27 mouse cellular contexts compared by ENCODE assay signal in genomic region chr7:103812174-103812573, GRCm38 (mm10). TPM values are rescaled to one million over a fixed set of nuclear protein-coding genes. Genes with fewer than 3 reads are reported as not detected.
A peak's percentile ranks its signal among the peaks of the same experiment; 100 is the strongest.
DNase-seq lines count a peak whose midpoint lies in the region; ATAC-seq and TF ChIP-seq lines count a peak whose summit lies in the region.
"Had no signal": no experiment of that assay in that cellular context is flagged by ENCODE, and none has a peak within 500 bp of the region (broad histone marks: within the 10 kb centered on the region; RNA-seq: fewer than 3 reads in every experiment).

No protein-coding gene starts in this region.

- ATAC-seq in erythroblast, adult 5-6 weeks (replicated peaks; ENCODE audit: low FRiP score, poor library complexity, severe bottlenecking) = peak; percentile 6; the same call in 1 of the 2 replicates
- ATAC-seq in liver, embryonic 16.5 days (ENCODE audit: low read depth) = no peak
- ATAC-seq: hindbrain, embryonic 16.5 days had no signal

- intact Hi-C loops in left cerebral cortex, postnatal 36 days (cut with DNase I) = no loop called here
- intact Hi-C loops in left cerebral cortex, postnatal 10 days (cut with DNase I) = no loop called here

- H3K9ac ChIP-seq in liver, embryonic 16.5 days (ENCODE audit: low read depth, low read length) = peak overlapping the region; percentile 77
- H3K9ac ChIP-seq: embryonic facial prominence, embryonic 13.5 days; limb, embryonic 13.5 days had no signal

- H3K4me3 ChIP-seq in spleen, adult 2 months (ENCODE audit: extremely low read depth, insufficient read depth, insufficient read length) = peak overlapping the region; percentile 14; the same call in 1 of the 2 replicates
- H3K4me3 ChIP-seq in liver, embryonic 16.5 days (ENCODE audit: low read depth, low read length) = peak overlapping the region; percentile 69
- H3K4me3 ChIP-seq: embryonic facial prominence, embryonic 13.5 days; forebrain, embryonic 10.5 days; left cerebral cortex, adult 2 months; limb, embryonic 13.5 days; midbrain, embryonic 10.5 days had no signal

- TF ChIP-seq CTCF in spleen, adult 2 months (IDR thresholded peaks at IDR 0.05; ENCODE audit: extremely low read depth, insufficient read depth, insufficient read length, insufficient replicate concordance) = no peak

- DNase-seq in spleen, adult 2 months (ENCODE audit: low read depth in 1 of 2, low spot score in 2 of 2) = peak in 1 of 2 experiments; percentile 36
- no peak for DNase-seq in spleen, postnatal 4 days (ENCODE audit: low spot score in 2 of 2)
- no peak for DNase-seq in left cerebral cortex, postnatal 36 days (ENCODE audit: low spot score in 2 of 2)
- DNase-seq in left cerebral cortex, postnatal 10 days (ENCODE audit: extremely low spot score in 1 of 2, low spot score in 2 of 2) = no peak
- no peak for DNase-seq in lung, postnatal 4 days
- DNase-seq: adrenal gland, adult 2 months; cerebellum, adult 2 months; gastrocnemius, postnatal 14 days; kidney, adult 11 months; right cerebral cortex, postnatal 14 days had no signal

- 11% methylated on average over 1 of the region's 1 CpGs for WGBS in spleen, adult 2 months
- 11% methylated on average over 1 of the region's 1 CpGs for WGBS in liver, embryonic 16.5 days (ENCODE audit: insufficient replicate concordance)

- no peaks in the 10 kb centered on the region for H3K27me3 ChIP-seq in spleen, adult 2 months (ENCODE audit: control insufficient read depth, insufficient read depth, low read length)
- H3K27me3 ChIP-seq in liver, embryonic 16.5 days (ENCODE audit: control insufficient read depth, insufficient read depth, low read depth, low read length) = no peaks in the 10 kb centered on the region
- H3K27me3 ChIP-seq: embryonic facial prominence, embryonic 13.5 days; limb, embryonic 13.5 days had no signal

- peak overlapping the region; percentile 51 for H3K4me2 ChIP-seq in liver, embryonic 16.5 days (ENCODE audit: low read depth, low read length)
- H3K4me2 ChIP-seq: embryonic facial prominence, embryonic 13.5 days; limb, embryonic 13.5 days had no signal

- no peaks in the 10 kb centered on the region for H3K9me3 ChIP-seq in liver, embryonic 16.5 days (replicated peaks; ENCODE audit: control insufficient read depth, low read length)
- H3K9me3 ChIP-seq: embryonic facial prominence, embryonic 13.5 days; forebrain, embryonic 10.5 days; limb, embryonic 13.5 days; midbrain, embryonic 10.5 days had no signal

- peaks cover 10% of the 10 kb centered on the region for H3K4me1 ChIP-seq in spleen, adult 2 months (ENCODE audit: control insufficient read depth, insufficient read depth, insufficient read length)
- H3K4me1 ChIP-seq in liver, embryonic 16.5 days (ENCODE audit: control insufficient read depth, low read depth, low read length) = peaks cover 9% of the 10 kb centered on the region
- H3K4me1 ChIP-seq: embryonic facial prominence, embryonic 13.5 days; forebrain, embryonic 10.5 days; limb, embryonic 13.5 days; midbrain, embryonic 10.5 days had no signal

- H3K36me3 ChIP-seq in spleen, adult 2 months (ENCODE audit: control insufficient read depth, insufficient read depth, low read length) = no peaks in the 10 kb centered on the region
- H3K36me3 ChIP-seq in liver, embryonic 16.5 days (ENCODE audit: control insufficient read depth, insufficient read depth) = peaks cover 2% of the 10 kb centered on the region; the same call in 1 of the 2 replicates
- H3K36me3 ChIP-seq: embryonic facial prominence, embryonic 13.5 days; forebrain, embryonic 10.5 days; limb, embryonic 13.5 days; midbrain, embryonic 10.5 days had no signal

- peak overlapping the region; percentile 81; the same call in 1 of the 2 replicates for H3K27ac ChIP-seq in spleen, adult 2 months (ENCODE audit: insufficient read depth, low read length)
- H3K27ac ChIP-seq in liver, embryonic 16.5 days (ENCODE audit: low read length) = peak overlapping the region; percentile 98
- H3K27ac ChIP-seq: embryonic facial prominence, embryonic 13.5 days; forebrain, embryonic 10.5 days; kidney, postnatal 0 days; left cerebral cortex, adult 2 months; limb, embryonic 13.5 days; midbrain, embryonic 10.5 days had no signal

- no peak for TF ChIP-seq POLR2A in spleen, adult 2 months (IDR thresholded peaks at IDR 0.05; ENCODE audit: low read depth, low read length)

RNA-seq across cellular contexts. Expression of gene Hbb-bt, which starts 1.6 kb away (rescaled TPM):
- polyA plus RNA-seq in spleen, adult 2 months (2012; rRNA removed) = 8,577 and 15,977 TPM in 2 replicates
- total RNA-seq in erythroblast, adult 5-6 weeks (2015; ENCODE audit: low replicate concordance) = 39,556 and 40,045 TPM in 2 replicates
- total RNA-seq in erythroblast, adult 5-6 weeks (2017; ENCODE audit: low replicate concordance) = 14,681 and 15,230 TPM in 2 replicates
- polyA plus RNA-seq in liver, embryonic 16.5 days (2015; fragmentation: Nextera tagmentation; extraction: Ambion mirVana) = 43,947 and 47,652 TPM in 2 replicates
- 10 to 100 TPM; 49.8 to 50.7 TPM for total RNA-seq in left cerebral cortex, postnatal 36 days (2021)
- 100 to 1,000 TPM in 1 of 2 experiments, 10 to 100 TPM in 1; 58.1 to 118 TPM for total RNA-seq in left cerebral cortex, postnatal 10 days (2021)

RNA-seq across cellular contexts. Expression of gene Hbb-bs, which starts 15.7 kb away (rescaled TPM):
- polyA plus RNA-seq in spleen, adult 2 months (2012; rRNA removed) = 71,783 and 120,196 TPM in 2 replicates
- total RNA-seq in erythroblast, adult 5-6 weeks (2015; ENCODE audit: low replicate concordance) = 179,259 and 187,171 TPM in 2 replicates
- total RNA-seq in erythroblast, adult 5-6 weeks (2017; ENCODE audit: low replicate concordance) = 69,583 and 76,927 TPM in 2 replicates
- polyA plus RNA-seq in liver, embryonic 16.5 days (2015; fragmentation: Nextera tagmentation; extraction: Ambion mirVana) = 113,562 and 115,549 TPM in 2 replicates
- 100 to 1,000 TPM; 365 to 420 TPM for total RNA-seq in left cerebral cortex, postnatal 36 days (2021)
- 100 to 1,000 TPM; 487 to 924 TPM for total RNA-seq in left cerebral cortex, postnatal 10 days (2021)

RNA-seq across cellular contexts. Expression of gene Olfr67, which starts 20.6 kb away (rescaled TPM):
- not detected in 2 replicates for polyA plus RNA-seq in spleen, adult 2 months (2012; rRNA removed)
- 5.0 and 10.2 TPM in 2 replicates for total RNA-seq in erythroblast, adult 5-6 weeks (2015; ENCODE audit: low replicate concordance)
- 2.8 and 4.2 TPM in 2 replicates for total RNA-seq in erythroblast, adult 5-6 weeks (2017; ENCODE audit: low replicate concordance)
- polyA plus RNA-seq in liver, embryonic 16.5 days (2015; fragmentation: Nextera tagmentation; extraction: Ambion mirVana) = not detected in 2 replicates
- total RNA-seq in left cerebral cortex, postnatal 36 days (2021) = not detected
- not detected for total RNA-seq in left cerebral cortex, postnatal 10 days (2021)
- total RNA-seq: adrenal gland, adult 2 months; gastrocnemius, postnatal 14 days; heart, postnatal 25 days; layer of hippocampus, adult 8-10 months; left cerebral cortex, adult 2 months had no signal
- polyA plus RNA-seq: adrenal gland, adult 2 months; brain, embryonic 14.5 days; cerebellum, adult 2 months; cortical plate, adult 2 months; embryonic facial prominence, embryonic 13.5 days; forebrain, embryonic 10.5 days; frontal cortex, adult 2 months; hindbrain, embryonic 16.5 days; kidney, postnatal 0 days; limb, embryonic 13.5 days; lung, embryonic 16.5 days; midbrain, embryonic 10.5 days; neural tube, embryonic 11.5 days; urinary bladder, adult 2 months had no signal

RNA-seq across cellular contexts. Expression of gene Hbb-bh2, which starts 28.1 kb away (rescaled TPM):
- not detected in 2 replicates for polyA plus RNA-seq in spleen, adult 2 months (2012; rRNA removed)
- not detected in 2 replicates for total RNA-seq in erythroblast, adult 5-6 weeks (2015; ENCODE audit: low replicate concordance)
- 1.0 and 4.6 TPM in 2 replicates for total RNA-seq in erythroblast, adult 5-6 weeks (2017; ENCODE audit: low replicate concordance)
- polyA plus RNA-seq in liver, embryonic 16.5 days (2015; fragmentation: Nextera tagmentation; extraction: Ambion mirVana) = 0.22 TPM in 1 of 2 replicates, not detected in the other
- not detected for total RNA-seq in left cerebral cortex, postnatal 36 days (2021)
- total RNA-seq in left cerebral cortex, postnatal 10 days (2021) = not detected
- total RNA-seq: adrenal gland, adult 2 months; gastrocnemius, postnatal 14 days; heart, postnatal 25 days; layer of hippocampus, adult 8-10 months; left cerebral cortex, adult 2 months had no signal
- polyA plus RNA-seq: adrenal gland, adult 2 months; brain, embryonic 14.5 days; cerebellum, adult 2 months; cortical plate, adult 2 months; embryonic facial prominence, embryonic 13.5 days; frontal cortex, adult 2 months; hindbrain, embryonic 16.5 days; kidney, postnatal 0 days; limb, embryonic 13.5 days; lung, embryonic 16.5 days; neural tube, embryonic 11.5 days; urinary bladder, adult 2 months had no signal

RNA-seq across cellular contexts. Expression of gene Hbb-bh1, which starts 30.8 kb away (rescaled TPM):
- polyA plus RNA-seq in spleen, adult 2 months (2012; rRNA removed) = 0.15 TPM in 1 of 2 replicates, not detected in the other
- total RNA-seq in erythroblast, adult 5-6 weeks (2015; ENCODE audit: low replicate concordance) = not detected in 2 replicates
- not detected in 2 replicates for total RNA-seq in erythroblast, adult 5-6 weeks (2017; ENCODE audit: low replicate concordance)
- 24.9 and 31.8 TPM in 2 replicates for polyA plus RNA-seq in liver, embryonic 16.5 days (2015; fragmentation: Nextera tagmentation; extraction: Ambion mirVana)
- total RNA-seq in left cerebral cortex, postnatal 36 days (2021) = not detected
- not detected for total RNA-seq in left cerebral cortex, postnatal 10 days (2021)
- total RNA-seq: adrenal gland, adult 2 months; gastrocnemius, postnatal 14 days; heart, postnatal 25 days; layer of hippocampus, adult 8-10 months; left cerebral cortex, adult 2 months had no signal
- polyA plus RNA-seq: adrenal gland, adult 2 months; cortical plate, adult 2 months; hindbrain, embryonic 16.5 days; kidney, postnatal 0 days had no signal

Comparison
In these comparisons a context has a peak if more than half of its experiments do, and no peak if none do; other contexts are left out.
1. RNA of gene Hbb-bt, which starts 1.6 kb away (total RNA-seq): 14,681 to 40,045 TPM in erythroblast, adult 5-6 weeks; 58.1 to 118 TPM in left cerebral cortex, postnatal 10 days and 49.8 to 50.7 TPM in left cerebral cortex, postnatal 36 days; every median in the first group is over 100 times any median in the second.
2. RNA of gene Hbb-bs, which starts 15.7 kb away (total RNA-seq): 69,583 to 187,171 TPM in erythroblast, adult 5-6 weeks; 487 to 924 TPM in left cerebral cortex, postnatal 10 days and 365 to 420 TPM in left cerebral cortex, postnatal 36 days; every median in the first group is over 10 times any median in the second.